Mouse (Mus musculus) neural tube, embryonic 12.5 days (tissue): ENCODE data around the gene 6030408B16Rik. TPM values are rescaled to one million over a fixed set of nuclear protein-coding genes. Genes with fewer than 3 reads are reported as not detected.
"Not testable (repeated sequence)": the region's sequence is repeated elsewhere in the genome, so short reads cannot be mapped to it uniquely, and the experiment has no call there.

Experiments
- ATAC-seq: fragments of 200-750 bp; cut with Nextera tagmentation; 2 replicates; pipeline ENCODE4 v1.8.0; 2017; ENCODE audit warnings: low read depth, mild to moderate bottlenecking, moderate TSS enrichment, moderate library complexity; ENCODE audit not compliant: low FRiP score
- H3K27ac ChIP-seq: fragments of 300-500 bp; sonication (generic); 2 replicates; pipeline ENCODE4 v1.5.1; 2016
- H3K27me3 ChIP-seq: fragments of 300-500 bp; sonication (generic); replicated peaks from 2 replicates; pipeline ENCODE4 v1.6.1; 2016; ENCODE audit warnings: mild to moderate bottlenecking
- H3K36me3 ChIP-seq: fragments of 300-500 bp; sonication (generic); 2 replicates; pipeline ENCODE4 v1.6.1; 2016; ENCODE audit warnings: mild to moderate bottlenecking
- H3K4me1 ChIP-seq: fragments of 300-500 bp; sonication (generic); 2 replicates; pipeline ENCODE4 v1.6.1; 2016
- H3K4me2 ChIP-seq: fragments of 300-500 bp; sonication (generic); replicated peaks from 2 replicates; pipeline ENCODE4 v1.6.1; 2016; ENCODE audit warnings: mild to moderate bottlenecking
- H3K4me3 ChIP-seq: fragments of 300-500 bp; sonication (generic); 2 replicates; pipeline ENCODE4 v1.5.1; 2016
- H3K9ac ChIP-seq: fragments of 300-500 bp; sonication (generic); 2 replicates; pipeline ENCODE4 v1.6.1; 2016; ENCODE audit warnings: mild to moderate bottlenecking
- H3K9me3 ChIP-seq: fragments of 300-500 bp; sonication (generic); 2 replicates; pipeline ENCODE4 v1.6.1; 2016; ENCODE audit warnings: mild to moderate bottlenecking
- WGBS: fragments of 180-500 bp; shearing (Covaris S2); methylation state at CpG from one replicate; pipeline ENCODE4 v1.1.7; 2016; 5-methylcytosine and 5-hydroxymethylcytosine counted together
- polyA plus RNA-seq: library from polyadenylated mRNA; unstranded; fragments of >200 nt; fragmentation: Nextera tagmentation; extraction: Ambion mirVana; gene quantifications from 2 replicates; pipeline ENCODE4 v1.2.1, GENCODE M21; 2016

6030408B16Rik gene
- polyA plus RNA-seq, 1 experiment from 2014 or later = 0.13 TPM

DNA sequence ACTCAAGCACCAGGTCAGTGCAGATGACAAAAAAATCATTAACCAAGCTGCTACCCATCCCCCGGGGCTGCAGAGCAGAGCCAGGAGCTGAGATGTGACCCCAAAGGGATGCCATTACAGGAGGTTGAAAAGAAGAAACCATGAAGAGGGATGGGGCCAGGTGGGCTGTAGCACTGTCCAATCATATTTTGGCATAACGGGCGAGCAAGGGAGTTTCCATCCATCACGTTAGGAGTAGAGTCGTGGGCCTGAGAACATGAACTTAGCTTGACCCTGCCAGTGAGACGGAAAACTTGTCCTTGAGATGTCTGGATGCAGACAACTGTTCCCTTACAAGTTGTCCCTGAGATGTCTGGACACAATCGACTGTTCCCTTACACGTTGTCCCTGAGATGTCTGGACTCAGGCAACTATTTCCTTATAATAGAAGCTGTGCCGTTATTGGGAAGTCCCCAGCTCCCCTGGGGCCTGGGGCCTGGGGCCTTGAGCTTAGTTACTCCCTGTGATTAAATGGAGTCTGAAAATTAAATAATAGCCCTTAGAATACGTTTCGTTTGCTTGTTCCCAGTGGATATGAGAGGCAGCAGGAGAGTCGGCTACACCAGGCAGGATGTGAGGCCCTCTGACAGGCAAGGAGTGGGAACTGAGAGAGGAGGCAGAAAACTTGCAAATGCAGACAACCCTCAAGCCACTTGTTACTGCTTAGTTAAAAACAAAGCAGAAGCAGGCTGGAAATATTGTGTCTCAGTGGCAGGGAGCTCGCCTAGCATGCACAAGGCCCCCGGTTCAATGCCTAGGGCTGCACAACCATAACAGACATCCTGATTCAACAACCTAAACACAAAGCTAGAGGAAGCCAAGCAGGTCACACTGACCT lies 26.1 kb downstream of the 6030408B16Rik start:
- Histone ChIP-seq H3K4me2 (no peak overlapping the region), H3K27me3 (no peaks in the 10 kb centered on the region), H3K4me3 (no peak overlapping the region), H3K4me1 (no peaks in the 10 kb centered on the region), H3K9ac (no peak overlapping the region), H3K36me3 (no peaks in the 10 kb centered on the region), H3K9me3 (no peaks in the 10 kb centered on the region), H3K27ac (no peak overlapping the region)
- no peak for ATAC-seq
- WGBS = 70% methylated on average over 14 of the region's 14 CpGs

- WGBS = 91% methylated on average over 6 of the region's 6 CpGs
- no peak overlapping the region for H3K9ac ChIP-seq
- H3K4me2 ChIP-seq = no peak overlapping the region
- H3K9me3 ChIP-seq = no peaks in the 10 kb centered on the region
- no peak overlapping the region for H3K27ac ChIP-seq
- H3K36me3 ChIP-seq = no peaks in the 10 kb centered on the region
- no peak overlapping the region for H3K4me3 ChIP-seq
- H3K27me3 ChIP-seq = no peaks in the 10 kb centered on the region
- no peaks in the 10 kb centered on the region for H3K4me1 ChIP-seq
- ATAC-seq = no peak
These were observed 27.1 kb downstream of the 6030408B16Rik start for GRCm38 (mm10) chr15:101320010-101320617.

- no peak overlapping the region for H3K27ac ChIP-seq
- no peak for ATAC-seq
These were observed 27.6 kb downstream of the 6030408B16Rik start for GRCm38 (mm10) chr15:101320618-101321041.

DNA sequence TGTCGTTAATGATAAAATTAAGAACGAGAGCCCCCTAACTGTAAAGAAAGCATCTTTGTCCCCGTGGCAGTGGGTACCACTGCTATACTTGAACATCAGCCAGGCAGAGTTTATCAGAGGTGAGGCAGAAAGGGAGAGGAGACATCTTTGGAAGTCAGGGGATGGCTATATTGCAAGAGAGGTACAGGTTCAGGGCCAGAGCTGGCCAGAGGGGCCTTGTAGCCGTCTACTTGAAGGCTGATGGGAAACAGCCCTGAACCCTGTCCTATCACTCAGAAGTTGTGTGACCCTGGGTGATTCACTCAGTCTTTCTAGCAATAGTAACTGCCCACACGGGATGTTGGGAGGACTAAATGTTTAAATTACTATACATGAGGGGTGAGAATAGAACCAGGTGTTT lies 28.1 kb downstream of the 6030408B16Rik start:
- Histone ChIP-seq H3K9ac (no peak overlapping the region), H3K9me3 (no peaks in the 10 kb centered on the region), H3K4me1 (no peaks in the 10 kb centered on the region), H3K36me3 (no peaks in the 10 kb centered on the region), H3K27ac (no peak overlapping the region), H3K4me3 (no peak overlapping the region), H3K27me3 (no peaks in the 10 kb centered on the region), H3K4me2 (no peak overlapping the region)
- no peak for ATAC-seq
- 73% methylated on average over 5 of the region's 5 CpGs for WGBS

More at GRCm38 (mm10) chr15:101320618-101321041, 27.6 kb downstream of the 6030408B16Rik start:
- Histone ChIP-seq H3K4me3 (no peak overlapping the region), H3K9ac (no peak overlapping the region), H3K4me1 (no peaks in the 10 kb centered on the region), H3K27me3 (no peaks in the 10 kb centered on the region), H3K9me3 (no peaks in the 10 kb centered on the region), H3K4me2 (no peak overlapping the region), H3K36me3 (no peaks in the 10 kb centered on the region)
- WGBS = 57% methylated on average over 6 of the region's 6 CpGs

DNA sequence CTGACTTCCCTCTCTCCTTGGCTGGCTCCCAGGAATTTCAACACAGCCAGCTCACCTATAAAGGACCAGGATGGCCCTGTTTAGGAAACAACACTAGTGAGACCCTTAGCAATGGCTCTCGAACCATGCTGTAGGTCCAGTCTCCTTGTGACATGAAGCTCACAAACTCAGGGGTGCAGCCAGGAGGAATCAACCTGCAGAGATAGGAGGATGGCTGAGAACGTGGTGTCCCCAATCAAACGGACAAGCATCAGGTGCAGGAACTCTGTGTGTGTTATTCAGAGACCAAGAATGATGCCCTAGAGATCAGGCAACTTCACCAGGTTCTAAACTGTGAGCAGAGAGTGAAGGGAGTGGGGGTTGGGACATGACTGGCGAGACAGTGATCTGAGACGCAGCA lies 29.1 kb downstream of the 6030408B16Rik start:
- no peaks in the 10 kb centered on the region for H3K36me3 ChIP-seq
- H3K27me3 ChIP-seq = no peaks in the 10 kb centered on the region
- H3K27ac ChIP-seq = no peak overlapping the region
- H3K4me3 ChIP-seq = no peak overlapping the region
- ATAC-seq = no peak
- H3K9ac ChIP-seq = no peak overlapping the region
- 83% methylated on average over 5 of the region's 5 CpGs for whole genome bisulfite sequencing
- H3K9me3 ChIP-seq = no peaks in the 10 kb centered on the region
- no peaks in the 10 kb centered on the region for H3K4me1 ChIP-seq
- no peak overlapping the region for H3K4me2 ChIP-seq

- 88% methylated on average over 7 of the region's 7 CpGs for WGBS
- Histone ChIP-seq H3K27me3 (no peaks in the 10 kb centered on the region), H3K9me3 (no peaks in the 10 kb centered on the region), H3K4me1 (peaks cover 3% of the 10 kb centered on the region; the same call in 1 of the 2 replicates), H3K4me2 (no peak overlapping the region), H3K4me3 (no peak overlapping the region), H3K27ac (no peak overlapping the region), H3K36me3 (no peaks in the 10 kb centered on the region), H3K9ac (no peak overlapping the region)
- ATAC-seq = no peak
These were observed 29.6 kb downstream of the 6030408B16Rik start for GRCm38 (mm10) chr15:101322640-101323039.

DNA sequence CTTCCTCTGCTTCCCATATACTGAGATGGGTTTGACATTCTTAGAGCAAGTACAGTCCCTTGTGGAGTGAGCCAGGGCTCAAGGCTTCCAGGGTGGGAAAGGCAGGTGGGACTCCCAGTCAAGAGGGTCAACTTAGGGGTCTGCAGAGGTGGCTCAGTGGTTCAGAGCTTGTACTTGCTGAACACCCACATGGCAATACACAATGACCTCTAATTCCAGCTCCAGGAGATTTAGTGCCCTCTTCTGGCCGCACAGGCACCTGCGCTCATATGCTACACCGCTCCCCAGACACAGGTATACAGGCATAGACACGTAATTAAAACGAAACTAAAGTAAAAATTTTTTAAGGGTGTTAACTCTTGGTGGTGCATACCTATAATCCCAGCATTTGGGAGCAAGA lies 30.5 kb downstream of the 6030408B16Rik start:
- Histone ChIP-seq H3K27ac (no peak overlapping the region), H3K9me3 (no peaks in the 10 kb centered on the region), H3K4me2 (no peak overlapping the region), H3K9ac (no peak overlapping the region), H3K4me3 (no peak overlapping the region), H3K27me3 (no peaks in the 10 kb centered on the region), H3K4me1 (peaks cover 3% of the 10 kb centered on the region; the same call in 1 of the 2 replicates), H3K36me3 (no peaks in the 10 kb centered on the region)
- WGBS = 94% methylated on average over 5 of the region's 5 CpGs
- ATAC-seq = no peak

- not testable (repeated sequence) for H3K9ac ChIP-seq, ATAC-seq, H3K4me1 ChIP-seq, H3K27me3 ChIP-seq, H3K27ac ChIP-seq, H3K9me3 ChIP-seq, H3K4me3 ChIP-seq, H3K4me2 ChIP-seq, H3K36me3 ChIP-seq
These were observed 31.4 kb downstream of the 6030408B16Rik start for GRCm38 (mm10) chr15:101324409-101324808.

- no peak overlapping the region for H3K4me3 ChIP-seq
- H3K9ac ChIP-seq = no peak overlapping the region
- no peak overlapping the region for H3K27ac ChIP-seq
- peaks cover 10% of the 10 kb centered on the region for H3K4me1 ChIP-seq
- no peaks in the 10 kb centered on the region for H3K27me3 ChIP-seq
- no peak overlapping the region for H3K4me2 ChIP-seq
- 32% methylated on average over 10 of the region's 10 CpGs for WGBS
- no peak for ATAC-seq
- no peaks in the 10 kb centered on the region for H3K36me3 ChIP-seq
- no peaks in the 10 kb centered on the region for H3K9me3 ChIP-seq
These were observed 33.1 kb downstream of the 6030408B16Rik start for GRCm38 (mm10) chr15:101325991-101326534.

DNA sequence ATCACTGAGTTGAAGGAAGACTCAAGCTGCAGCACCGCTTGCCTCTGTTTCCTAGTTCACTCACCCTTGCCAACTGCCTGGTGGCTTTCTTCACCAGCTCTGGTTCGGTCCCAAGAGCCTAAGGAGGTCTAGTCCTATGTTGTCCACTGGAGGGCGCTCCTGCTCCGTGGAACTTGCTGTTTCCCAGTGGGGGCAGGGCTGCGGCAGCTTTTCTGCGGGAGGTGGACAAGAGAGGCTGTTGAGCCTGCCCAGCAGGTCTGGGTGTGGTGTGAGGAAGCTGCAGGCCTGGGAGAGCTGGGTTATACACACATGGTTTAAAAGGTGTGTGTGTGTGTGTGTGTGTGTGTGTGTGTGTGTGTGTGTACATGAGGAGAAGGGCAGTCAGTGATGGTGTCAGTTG lies 34.3 kb downstream of the 6030408B16Rik start:
- 9% methylated on average over 6 of the region's 6 CpGs for WGBS
- Histone ChIP-seq H3K9me3 (no peaks in the 10 kb centered on the region), H3K36me3 (no peaks in the 10 kb centered on the region), H3K4me1 (peaks cover 10% of the 10 kb centered on the region), H3K4me3 (no peak overlapping the region), H3K4me2 (no peak overlapping the region), H3K9ac (no peak overlapping the region), H3K27me3 (no peaks in the 10 kb centered on the region), H3K27ac (no peak overlapping the region)
- no peak for ATAC-seq

GRCm38 (mm10) chr15:101328876-101329563 lies 36.0 kb downstream of the 6030408B16Rik start:
- no peaks in the 10 kb centered on the region for H3K36me3 ChIP-seq
- WGBS = 54% methylated on average over 3 of the region's 3 CpGs
- H3K4me2 ChIP-seq = no peak overlapping the region
- H3K4me3 ChIP-seq = no peak overlapping the region
- no peak for ATAC-seq
- no peaks in the 10 kb centered on the region for H3K9me3 ChIP-seq
- H3K4me1 ChIP-seq = peaks cover 10% of the 10 kb centered on the region
- no peaks in the 10 kb centered on the region for H3K27me3 ChIP-seq
- H3K9ac ChIP-seq = no peak overlapping the region
- H3K27ac ChIP-seq = no peak overlapping the region

- no peak overlapping the region for H3K4me2 ChIP-seq
- no peaks in the 10 kb centered on the region for H3K27me3 ChIP-seq
- no peaks in the 10 kb centered on the region for H3K9me3 ChIP-seq
- H3K27ac ChIP-seq = no peak overlapping the region
- no peak overlapping the region for H3K9ac ChIP-seq
- 52% methylated on average over 3 of the region's 3 CpGs for WGBS
- no peak overlapping the region for H3K4me3 ChIP-seq
- H3K36me3 ChIP-seq = no peaks in the 10 kb centered on the region
- peaks cover 10% of the 10 kb centered on the region for H3K4me1 ChIP-seq
- ATAC-seq = no peak
These were observed 36.5 kb downstream of the 6030408B16Rik start for GRCm38 (mm10) chr15:101329564-101329892.
